Mouse (Mus musculus): ENCODE measurements around the gene Proser3.
"Not testable (repeated sequence)": the region's sequence is repeated elsewhere in the genome, so short reads cannot be mapped to it uniquely, and the experiment has no call there.

Proser3 gene

DNA sequence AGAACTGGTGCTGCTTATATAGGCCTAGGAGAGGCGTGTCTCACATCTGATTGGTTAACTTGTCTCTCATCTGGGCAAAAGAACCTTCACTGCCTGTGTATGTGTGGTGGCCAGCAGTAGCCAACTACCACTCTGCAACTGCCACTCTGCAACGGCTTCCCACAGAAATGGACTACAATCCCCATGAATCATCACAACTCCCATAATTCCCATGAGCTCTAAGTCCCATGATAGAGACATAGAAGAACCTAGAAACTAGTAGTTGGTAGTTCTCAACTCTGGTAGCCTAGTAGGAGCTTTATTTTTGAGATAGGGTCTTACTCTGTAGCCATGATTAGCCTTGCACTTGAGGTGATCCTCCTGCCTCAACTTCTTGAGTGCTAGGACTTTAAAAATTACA lies 2.2 kb downstream of the Proser3 start:
- CTCF ChIA-PET = interaction anchor here (0.5 kb wide), 1 partner anchor 12 kb away, joined by 7 read pairs; no protein-coding TSS in a partner anchor

DNA sequence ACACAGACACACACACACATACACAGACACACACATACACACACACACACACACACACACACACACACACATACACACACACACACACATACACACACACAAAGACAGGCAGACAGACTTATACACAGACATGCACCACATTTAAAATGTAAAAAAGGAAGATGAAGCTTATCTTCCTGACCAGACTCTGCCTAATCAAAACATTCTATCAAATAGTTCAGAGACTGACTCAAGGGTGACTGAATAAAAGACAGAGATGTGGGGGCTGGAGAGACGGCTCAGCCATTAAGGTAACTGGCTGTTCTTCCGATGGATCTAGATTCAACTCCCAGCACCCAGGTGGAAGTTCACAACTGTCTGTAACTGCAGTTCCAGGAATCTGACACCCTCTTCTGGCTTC lies 7.8 kb downstream of the Proser3 start:
- CTCF ChIA-PET = no interaction called here

DNA sequence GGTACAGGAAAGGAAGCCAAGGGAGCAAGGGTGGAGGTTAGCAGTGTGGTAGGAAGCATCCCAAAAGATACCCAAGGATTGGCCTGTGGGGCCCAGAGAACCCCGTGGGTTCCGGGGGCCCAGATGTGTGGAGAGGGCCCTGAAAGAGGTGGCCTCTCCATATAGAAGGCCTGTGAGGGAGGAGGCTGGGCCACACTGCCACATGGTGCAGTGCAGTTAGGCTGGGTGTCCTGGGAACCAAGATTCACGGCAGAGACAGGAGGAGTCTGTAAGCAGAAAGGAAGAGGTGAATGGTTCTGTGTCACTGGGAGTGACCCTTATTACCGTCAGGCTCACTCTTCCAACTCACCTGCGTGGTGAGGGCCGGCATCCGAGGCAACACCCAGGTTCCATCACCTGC lies 11.5 kb downstream of the Proser3 start:
- CTCF ChIA-PET = no interaction called here

DNA sequence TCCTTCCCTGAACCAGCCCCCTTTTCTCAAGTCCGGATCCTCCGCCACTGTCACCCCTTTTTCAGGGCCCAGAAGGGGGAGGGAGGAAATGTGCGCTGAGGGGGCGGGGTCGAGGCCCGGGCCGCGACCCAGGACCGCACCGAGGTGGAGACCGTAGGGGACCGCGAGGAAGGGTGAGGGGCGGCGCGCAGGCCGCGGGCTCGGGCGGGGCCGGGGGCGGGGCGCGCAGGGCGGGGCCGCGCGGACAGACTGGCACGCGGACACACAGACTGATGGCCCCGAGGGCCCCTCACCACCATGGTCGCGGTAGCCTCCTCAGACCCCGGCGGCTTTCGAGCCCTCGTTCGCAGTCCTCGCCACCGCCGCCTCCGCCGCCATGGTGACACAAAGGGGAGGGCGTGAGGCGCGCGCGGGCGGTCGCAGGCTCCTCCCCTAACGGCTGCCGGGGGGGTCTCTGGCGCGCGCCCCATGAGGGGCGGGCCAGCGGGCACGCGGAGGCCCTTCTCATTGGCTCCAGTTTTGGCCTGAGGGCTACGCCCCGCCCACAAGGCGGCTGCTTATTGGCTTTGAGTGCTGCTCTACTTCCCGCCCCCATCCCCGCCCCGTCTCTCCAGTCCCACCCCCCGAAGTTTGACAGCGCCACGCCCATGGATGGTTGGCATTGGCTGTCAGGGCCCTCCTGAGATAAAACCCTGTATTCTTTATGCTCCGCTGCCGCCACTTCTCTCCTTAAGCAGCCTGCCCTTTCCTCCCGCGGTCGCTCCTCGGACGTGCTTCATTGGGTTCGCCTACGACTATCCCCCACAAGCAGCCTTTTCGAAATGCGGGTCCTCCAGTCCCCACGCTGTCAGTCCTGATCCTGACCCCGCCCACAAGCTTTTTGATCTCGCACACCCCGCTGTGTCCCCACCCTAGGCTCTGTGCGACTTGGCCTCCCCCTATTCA lies 17.2 kb downstream of the Proser3 start, which contains the start of gene Arhgap33:
Gene Arhgap33 (minus strand): TSS at position 428 of the 945 bp plus-strand sequence.
- CTCF ChIA-PET = no interaction called here

DNA sequence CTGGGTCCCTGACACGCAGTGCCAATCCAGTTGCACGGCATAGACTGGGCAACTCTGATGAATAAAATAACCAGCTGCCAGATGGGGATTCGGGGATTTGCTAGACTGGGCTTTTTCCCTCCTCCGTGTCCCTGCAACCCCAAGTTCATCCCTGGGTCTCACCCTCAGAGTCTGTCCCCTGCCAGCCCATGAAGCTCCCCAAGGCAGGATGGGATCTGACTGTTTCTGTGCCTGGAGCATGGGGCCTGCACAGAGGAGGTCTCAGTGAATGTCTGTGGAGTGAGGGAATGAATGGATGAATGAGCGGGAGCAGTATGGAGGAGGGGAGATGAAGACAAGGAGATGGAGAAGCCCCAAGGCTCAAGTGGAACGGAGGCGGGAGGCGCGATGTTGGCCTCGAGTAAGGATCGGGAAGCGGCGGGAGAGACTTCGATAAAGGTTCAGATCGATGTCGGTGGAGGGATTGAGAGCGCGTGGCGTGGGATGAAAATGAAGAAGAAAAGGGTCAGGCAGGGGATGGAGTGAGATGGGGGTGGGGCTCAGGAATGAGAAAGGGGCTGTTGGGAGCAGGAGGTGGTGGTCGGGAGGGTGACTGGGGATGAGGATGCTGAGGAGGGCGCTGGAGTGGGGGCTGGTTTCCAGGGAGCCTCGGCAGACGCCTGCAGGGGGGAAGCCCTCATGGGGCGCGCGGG lies 18.0 kb downstream of the Proser3 start:
- CTCF ChIA-PET = no interaction called here

DNA sequence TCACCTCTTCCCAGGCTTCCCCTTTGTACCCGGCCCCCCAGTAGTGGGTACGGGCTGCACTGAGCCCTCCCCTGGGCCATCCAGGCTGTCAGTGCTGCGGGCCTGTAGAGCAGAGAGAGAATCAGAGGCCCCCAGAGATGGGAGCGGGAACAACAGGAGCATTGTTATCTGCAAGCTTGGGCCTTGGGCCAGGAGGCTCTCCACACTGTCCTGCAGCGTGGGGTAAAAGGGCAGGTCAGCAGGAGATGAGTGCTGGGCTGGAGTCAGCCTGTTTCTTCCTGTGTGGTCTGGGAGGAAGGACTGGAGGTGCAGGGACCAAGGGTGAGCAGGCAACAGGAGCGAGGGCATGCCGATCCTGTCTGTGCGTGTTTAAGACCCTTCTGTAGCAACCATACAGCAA lies 19.2 kb downstream of the Proser3 start:
- CTCF ChIA-PET = no interaction called here

DNA sequence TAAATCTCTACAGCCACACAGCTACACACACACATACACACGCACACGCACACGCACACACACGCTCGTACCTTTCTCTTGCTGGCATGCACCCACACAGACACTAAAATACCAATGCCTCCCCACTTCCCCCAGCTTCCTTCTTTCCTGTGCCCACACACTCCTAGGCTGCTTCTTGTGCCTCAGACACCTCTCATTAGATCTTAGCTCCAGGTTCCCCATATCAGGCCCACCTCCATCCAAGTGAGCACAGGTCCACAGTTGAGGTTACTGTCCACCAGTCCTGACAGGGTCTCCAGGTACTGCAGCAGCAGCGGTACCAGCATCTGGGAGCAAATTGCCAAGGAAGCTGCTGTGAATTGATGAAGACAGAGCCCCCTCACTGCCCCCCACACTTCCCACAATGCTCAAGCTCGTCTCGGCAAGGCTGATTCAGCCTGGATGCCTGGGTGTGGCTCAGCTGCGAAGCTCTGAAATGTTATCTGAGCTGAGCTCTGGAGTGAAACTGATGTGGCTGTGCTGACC lies 20.7 kb downstream of the Proser3 start:
- CTCF ChIA-PET = no interaction called here

DNA sequence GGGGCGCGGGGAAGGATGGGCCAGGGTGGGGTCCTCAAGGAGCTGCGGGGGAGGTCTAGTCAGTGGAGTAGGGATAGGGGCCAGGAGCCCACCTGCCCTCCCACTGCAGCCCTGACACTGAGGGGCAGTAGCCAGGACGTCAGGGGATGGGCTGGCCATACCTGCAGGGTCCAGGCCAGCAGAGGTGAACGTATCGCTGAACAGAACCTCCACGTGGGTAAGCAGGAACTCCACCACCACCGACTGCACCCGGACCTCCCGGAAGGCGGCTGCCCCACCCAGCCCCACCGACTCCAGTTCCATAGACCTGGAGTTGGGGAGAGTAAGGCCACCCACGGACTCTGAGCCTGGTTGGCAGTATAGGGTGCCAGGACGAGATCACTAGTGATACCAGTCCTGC lies 25.1 kb downstream of the Proser3 start:
- CTCF ChIA-PET = no interaction called here

DNA sequence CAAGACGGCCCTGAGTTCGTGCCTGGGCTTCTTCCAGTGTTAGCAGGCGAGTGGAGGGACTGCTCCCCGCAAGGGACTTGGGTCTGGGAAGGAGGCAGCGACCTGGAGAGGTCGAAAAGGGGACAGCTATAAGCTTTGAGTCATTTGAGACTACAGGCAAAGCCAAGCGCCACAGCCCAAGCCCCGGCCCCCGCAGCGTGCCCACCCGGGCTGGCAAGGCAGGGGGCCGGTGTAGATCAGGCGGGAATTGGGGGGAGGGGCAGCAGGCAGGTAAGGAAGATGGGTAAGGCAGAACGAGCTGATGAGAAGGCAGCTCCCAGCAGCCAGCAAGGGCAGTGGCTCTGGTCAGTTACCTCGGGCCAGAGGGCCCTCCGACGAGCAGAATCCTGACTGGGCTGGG lies 25.7 kb downstream of the Proser3 start:
- CTCF ChIA-PET = no interaction called here

DNA sequence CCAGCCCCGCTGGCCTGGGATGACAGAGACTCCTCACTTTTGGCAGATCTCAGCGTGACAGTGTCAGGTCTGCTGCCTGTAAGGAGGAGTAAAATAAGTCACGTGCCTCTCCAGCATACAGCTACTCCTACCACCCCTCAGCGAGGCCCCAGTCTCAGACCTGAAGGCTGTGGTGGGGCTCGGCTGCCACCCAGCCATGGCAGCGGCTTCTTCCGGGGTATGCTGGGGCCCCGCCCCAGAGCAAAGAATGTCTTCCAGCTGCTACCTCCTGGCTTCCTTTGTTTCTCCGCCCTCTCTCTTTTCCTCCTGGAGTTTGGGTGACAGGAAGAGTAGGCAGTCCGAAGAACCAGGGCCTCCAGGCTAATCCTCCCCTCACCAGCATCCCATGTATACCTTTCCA lies 26.1 kb downstream of the Proser3 start:
- CTCF ChIA-PET = no interaction called here

DNA sequence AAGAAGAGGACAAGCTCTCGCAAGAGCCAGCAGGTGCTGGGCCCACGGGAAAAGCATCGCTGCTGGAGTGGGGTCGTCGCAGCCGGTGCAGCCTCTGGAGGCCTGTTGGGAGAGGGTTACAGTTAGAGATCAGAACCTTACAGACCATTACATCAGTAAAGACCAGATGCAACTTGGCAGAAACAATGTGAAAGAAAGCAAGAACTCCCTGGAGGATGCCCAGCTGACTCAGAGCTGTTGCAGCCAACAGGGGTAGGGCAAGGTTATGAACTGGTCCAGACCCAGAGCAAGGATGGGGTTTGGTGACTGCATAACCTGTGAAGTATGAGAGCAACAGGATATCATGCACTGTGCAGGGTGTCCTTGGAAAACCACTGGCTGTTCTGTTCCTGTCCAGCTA lies 27.6 kb downstream of the Proser3 start:
- CTCF ChIA-PET = interaction anchor here (0.7 kb wide), 1 partner anchor 535 kb away, joined by 10 read pairs; no protein-coding TSS in a partner anchor

DNA sequence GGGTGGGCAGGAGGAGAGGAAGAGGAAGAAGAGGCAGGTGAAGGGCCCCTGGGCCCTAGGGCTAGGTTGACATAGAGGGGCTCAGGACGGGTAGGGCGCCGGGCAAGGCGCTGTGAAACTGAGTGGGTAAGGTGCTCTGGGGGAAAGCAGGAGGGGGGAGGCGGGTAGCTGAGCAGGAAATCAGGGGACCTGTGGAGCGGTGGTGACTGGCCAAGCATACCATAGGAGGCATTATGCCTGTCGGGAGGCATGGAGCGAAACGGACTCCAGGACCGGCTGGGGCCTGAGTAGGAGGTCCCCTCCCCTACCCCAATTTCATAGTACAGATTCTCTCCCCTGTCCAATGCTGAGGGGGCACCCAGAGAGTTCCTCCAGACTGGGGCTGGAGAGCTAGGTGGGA lies 29.2 kb downstream of the Proser3 start:
- CTCF ChIA-PET = no interaction called here

DNA sequence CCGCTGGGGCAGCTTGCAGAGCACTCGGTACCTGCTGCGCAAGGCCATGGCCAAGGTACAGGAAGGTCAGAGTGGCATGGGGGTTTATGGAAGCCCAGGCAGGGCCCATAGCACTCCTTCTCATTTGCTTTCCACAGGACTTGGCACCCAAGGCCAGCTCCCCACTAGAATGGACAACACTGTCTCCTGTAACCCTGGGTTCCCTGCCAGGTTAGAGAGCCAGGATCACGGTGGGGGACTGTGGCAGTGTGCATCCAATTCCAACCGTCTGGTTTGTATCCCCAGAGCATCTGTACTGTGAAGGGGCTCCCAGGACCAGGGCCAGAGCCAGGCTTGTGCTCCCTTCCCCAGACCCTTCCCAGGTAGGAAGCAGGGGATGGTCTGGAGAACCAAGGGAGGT lies 31.2 kb downstream of the Proser3 start:
- CTCF ChIA-PET = interaction anchor here (0.5 kb wide), 1 partner anchor 187 kb away, joined by 6 read pairs; no protein-coding TSS in a partner anchor

DNA sequence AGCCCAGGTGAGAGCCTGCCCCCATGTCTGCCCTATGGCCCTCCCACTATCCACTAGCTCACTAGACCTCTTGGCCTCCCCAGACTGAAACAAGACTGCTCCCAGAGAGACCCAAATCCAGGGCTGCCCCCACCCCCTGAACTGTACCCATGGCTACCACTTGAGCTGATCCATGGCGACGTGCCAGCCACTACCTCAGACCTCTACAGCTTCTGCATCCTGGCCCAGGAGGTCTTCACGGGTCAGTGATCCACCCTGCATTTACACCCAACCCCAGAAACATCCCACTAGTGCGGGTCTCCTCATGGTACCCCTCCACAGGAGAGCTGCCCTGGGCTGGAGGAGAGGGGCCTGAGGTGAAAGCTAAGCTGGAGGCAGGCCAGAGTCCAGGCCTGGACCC lies 31.7 kb downstream of the Proser3 start:
- CTCF ChIA-PET = interaction anchor here (0.5 kb wide), 1 partner anchor 187 kb away, joined by 6 read pairs; no protein-coding TSS in a partner anchor

DNA sequence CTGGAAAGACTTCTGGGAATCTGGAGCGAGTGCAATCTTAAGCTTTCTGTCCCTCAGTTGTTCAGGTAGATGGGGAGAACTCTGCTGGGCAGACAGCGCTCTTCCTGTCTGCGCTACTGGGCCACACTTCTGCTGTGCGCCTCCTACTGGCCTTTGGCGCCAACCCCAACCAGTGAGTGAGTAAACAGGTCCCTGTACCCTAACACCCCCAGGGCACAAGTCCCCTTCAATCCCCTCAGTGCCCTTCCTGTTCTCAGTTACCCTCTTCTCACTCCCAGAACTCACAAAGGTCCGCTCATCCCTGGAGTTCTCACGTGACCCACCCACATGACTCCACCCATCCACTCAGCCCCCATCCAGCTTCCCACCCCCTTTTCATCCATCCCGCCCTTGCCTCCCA lies 33.8 kb downstream of the Proser3 start:
- CTCF ChIA-PET = no interaction called here

DNA sequence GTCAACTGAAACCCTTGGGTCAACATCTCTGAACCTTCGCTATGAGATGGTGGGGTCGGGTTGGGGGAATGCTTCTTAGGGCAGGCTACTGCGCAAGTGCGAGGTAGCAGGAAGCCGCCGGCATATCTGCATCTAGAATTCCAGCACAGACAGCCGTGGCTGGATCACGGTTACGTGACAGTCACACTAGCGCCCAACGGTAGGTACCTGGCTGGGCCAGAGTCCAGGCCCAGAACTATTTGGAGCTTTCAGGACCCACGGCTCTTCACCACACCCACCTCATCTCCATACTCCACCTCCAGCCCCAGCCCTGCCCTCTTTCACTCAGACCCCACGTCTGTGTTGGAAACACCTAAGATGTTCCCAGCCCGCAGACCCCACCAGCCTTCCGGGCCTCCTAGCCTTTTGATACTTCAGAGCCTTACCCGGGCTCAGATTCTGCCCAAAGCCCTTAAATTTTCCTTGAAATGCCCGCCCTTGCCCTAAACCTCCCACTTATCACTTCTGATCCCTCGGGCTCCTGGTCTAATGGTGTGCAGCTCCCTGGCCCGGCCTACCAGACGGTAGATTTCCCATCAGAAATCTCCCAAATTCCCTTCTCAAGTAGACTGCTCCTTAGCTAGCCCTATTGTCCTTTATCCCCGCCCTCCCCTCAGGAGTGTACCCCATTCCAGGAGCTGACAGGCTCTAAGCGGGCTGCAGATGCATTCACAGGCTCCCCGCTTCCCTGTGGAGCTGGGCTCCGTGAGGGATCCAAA lies 36.9 kb downstream of the Proser3 start:
- CTCF ChIA-PET = no interaction called here

DNA sequence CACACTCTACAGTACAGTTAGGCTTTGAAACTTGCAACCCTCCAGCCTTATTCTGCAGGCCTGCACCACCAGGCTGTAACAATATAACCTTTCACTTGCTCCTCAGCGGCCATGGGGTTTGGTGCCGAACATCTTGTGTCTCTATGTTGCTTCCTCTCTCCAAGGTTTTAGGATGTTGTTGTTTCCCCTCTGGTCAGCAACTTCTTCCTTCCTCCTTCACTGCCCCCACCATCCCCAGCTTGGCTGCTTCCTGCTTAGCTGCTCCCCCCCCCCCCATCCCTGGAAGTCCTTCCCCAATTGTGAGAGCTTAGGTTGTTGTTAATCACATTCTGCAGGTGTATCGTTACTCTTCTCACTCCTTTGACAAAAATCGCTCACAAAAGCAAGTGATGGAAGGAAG lies 44.0 kb downstream of the Proser3 start:
- CTCF ChIA-PET = no interaction called here

DNA sequence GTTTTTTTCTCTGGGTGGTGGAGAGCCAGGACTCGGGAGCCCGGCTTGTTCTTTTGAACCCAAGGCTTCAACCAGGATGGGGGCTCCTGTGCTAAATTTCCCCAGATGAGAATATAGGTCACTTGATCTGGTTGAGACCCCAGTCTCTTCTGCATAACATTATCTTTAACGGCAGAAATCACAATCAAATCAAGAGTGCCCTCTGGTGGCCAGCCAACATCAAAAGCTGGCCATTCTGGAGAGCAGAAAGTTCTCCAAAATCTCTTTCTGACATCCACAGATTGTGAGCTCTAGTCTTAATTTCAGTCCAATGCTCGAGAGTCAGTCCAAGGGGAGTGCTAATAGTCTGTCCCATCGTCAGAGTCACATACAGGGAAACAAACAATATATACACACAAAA lies 50.9 kb downstream of the Proser3 start:
- CTCF ChIA-PET = not testable (repeated sequence)

DNA sequence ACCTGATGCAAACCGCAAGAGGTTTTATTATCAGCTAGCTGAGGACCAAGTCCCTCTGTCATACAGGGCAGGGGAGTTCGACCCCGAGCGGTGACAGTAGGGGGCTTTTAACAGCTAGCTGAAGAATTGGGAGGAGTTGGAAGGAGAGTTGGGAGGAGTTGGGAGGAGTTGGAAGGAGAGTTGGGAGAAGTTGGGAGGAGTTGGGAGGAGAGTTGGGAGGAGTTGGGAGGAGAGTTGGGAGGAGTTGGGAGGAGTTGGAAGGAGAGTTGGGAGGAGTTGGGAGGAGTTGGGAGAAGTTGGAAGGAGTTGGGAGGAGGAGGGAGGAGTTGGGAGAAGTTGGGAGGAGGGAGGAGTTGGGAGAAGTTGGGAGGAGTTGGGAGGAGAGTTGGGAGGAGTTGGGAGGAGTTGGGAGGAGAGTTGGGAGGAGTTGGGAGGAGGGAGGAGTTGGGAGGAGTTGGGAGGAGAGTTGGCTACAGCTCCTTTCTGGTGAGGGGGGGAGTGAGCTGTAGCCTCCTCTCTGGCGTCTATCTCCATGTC lies 56.5 kb downstream of the Proser3 start:
- CTCF ChIA-PET = not testable (repeated sequence)

DNA sequence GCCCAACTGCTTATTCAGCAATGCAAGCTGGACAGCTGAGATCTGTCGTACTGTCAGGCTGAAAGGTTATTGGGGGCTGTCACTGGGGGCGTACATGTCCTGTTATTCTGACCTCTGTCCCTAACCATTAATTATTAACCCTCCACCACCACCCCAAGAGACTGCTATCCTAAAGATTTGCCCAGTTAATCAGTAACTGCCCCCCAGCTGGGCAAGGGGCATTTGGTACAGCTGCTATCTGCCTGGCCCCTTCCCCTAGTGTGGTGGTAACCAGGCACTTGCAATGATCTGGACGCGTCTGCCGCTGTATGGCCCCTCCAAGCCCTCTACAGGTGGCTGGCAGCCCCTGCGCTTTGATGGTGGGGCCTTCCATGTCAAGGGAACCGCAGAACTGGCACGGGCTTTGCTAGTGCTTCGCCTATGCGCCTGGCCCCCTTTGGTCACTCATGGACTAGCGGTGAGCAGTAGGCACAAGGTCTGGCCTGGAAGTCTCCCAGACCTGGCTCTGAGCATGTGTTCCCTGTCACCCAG lies 58.6 kb downstream of the Proser3 start, which contains the start of gene Prodh2:
Gene Prodh2 (plus strand): TSS at position 222 of the 531 bp plus-strand sequence.
- CTCF ChIA-PET = no interaction called here

DNA sequence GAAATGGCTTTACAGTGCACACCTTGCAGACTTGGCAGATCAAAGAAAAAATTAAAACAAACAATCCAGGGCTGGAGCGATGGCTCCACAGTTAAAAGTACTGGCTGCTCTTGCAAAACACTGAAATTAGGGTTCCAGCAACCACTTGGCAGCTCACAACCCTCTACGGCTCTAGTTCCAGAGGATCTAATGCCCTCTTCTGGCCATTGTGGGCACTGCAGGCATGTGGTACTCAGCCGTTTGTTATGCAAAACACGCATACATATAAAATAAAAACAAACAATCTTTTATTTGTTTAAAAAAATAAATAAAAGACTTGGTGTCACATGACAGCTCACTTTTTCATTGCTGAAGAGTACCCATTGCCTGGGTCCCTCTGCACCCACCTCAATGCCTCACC lies 59.3 kb downstream of the Proser3 start:
- CTCF ChIA-PET = interaction anchor here (0.5 to 0.6 kb wide), 2 partner anchors 44 to 160 kb away, joined by 3 to 4 read pairs; no protein-coding TSS in a partner anchor

Data from spleen, embryonic (tissue).